Mouse (Mus musculus): ENCODE data around the gene Fam120a. TPM values are rescaled to one million over a fixed set of nuclear protein-coding genes. Genes with fewer than 3 reads are reported as not detected.

Fam120a gene
- total RNA-seq, 4 experiments from 2014 or later, result 170 to 195 (median 182) TPM

GRCm38 (mm10) chr13:48851719-48852118, 116.1 kb downstream of the Fam120a start:
- DNase-seq, result no peak

GRCm38 (mm10) chr13:48850771-48851170, 117.0 kb downstream of the Fam120a start:
- DNase-seq, result no peak

- DNase-seq, result no peak
Measured at GRCm38 (mm10) chr13:48850326-48850725, 117.5 kb downstream of the Fam120a start.

- no peak for DNase-seq
Measured at GRCm38 (mm10) chr13:48849155-48849554, 118.7 kb downstream of the Fam120a start.

- DNase-seq, result no peak
Measured at GRCm38 (mm10) chr13:48845308-48845707, 122.5 kb downstream of the Fam120a start.

GRCm38 (mm10) chr13:48843530-48843929, 124.3 kb downstream of the Fam120a start:
- DNase-seq, result no peak

GRCm38 (mm10) chr13:48841905-48842592, 125.8 kb downstream of the Fam120a start:
- no peak for DNase-seq

GRCm38 (mm10) chr13:48838284-48838683, 129.5 kb downstream of the Fam120a start:
- no peak for DNase-seq

- DNase-seq, result no peak
Measured at GRCm38 (mm10) chr13:48837537-48837936, 130.3 kb downstream of the Fam120a start.

- DNase-seq, result no peak
Measured at GRCm38 (mm10) chr13:48830528-48831250, 137.1 kb downstream of the Fam120a start.

- no peak for DNase-seq
Measured at GRCm38 (mm10) chr13:48829780-48830179, 138.0 kb downstream of the Fam120a start.

Other genes starting within 250 kb of the Fam120a start
- gene Phf2, start 96.9 kb downstream of the Fam120a start, total RNA-seq (2022), result 10 to 100 TPM; 42.0 to 53.5 (median 49.6) TPM
- gene Wnk2, start 180.0 kb upstream of the Fam120a start, total RNA-seq (2022), result 1 to 10 TPM; 2.8 to 5.9 (median 5.0) TPM
- gene Ninj1, start 219.5 kb upstream of the Fam120a start, total RNA-seq (2022), result 10 to 100 TPM; 55.5 to 58.6 (median 58.0) TPM
- gene Card19, start 248.0 kb upstream of the Fam120a start, total RNA-seq (2022), result 10 to 100 TPM; 44.8 to 81.7 (median 62.8) TPM

All from adrenal gland, adult 8-10 months (tissue).